Mouse (Mus musculus) thymus, postnatal 4 days (tissue): ENCODE results near the gene 5031439G07Rik.
A peak's percentile ranks its signal among the peaks of the same experiment; 100 is the strongest.

Experiments
- DNase-seq: peaks from one replicate; pipeline ENCODE4 v3.0.0; 2021

Gene 5031439G07Rik

GRCm38 (mm10) chr15:84950053-84950452 lies 38.3 kb downstream of the 5031439G07Rik start:
- no peak for DNase-seq

- DNase-seq: no peak
Observed at GRCm38 (mm10) chr15:84948990-84949389, 39.4 kb downstream of the 5031439G07Rik start.

- no peak for DNase-seq
Observed at GRCm38 (mm10) chr15:84944319-84944718, 44.0 kb downstream of the 5031439G07Rik start.

DNA sequence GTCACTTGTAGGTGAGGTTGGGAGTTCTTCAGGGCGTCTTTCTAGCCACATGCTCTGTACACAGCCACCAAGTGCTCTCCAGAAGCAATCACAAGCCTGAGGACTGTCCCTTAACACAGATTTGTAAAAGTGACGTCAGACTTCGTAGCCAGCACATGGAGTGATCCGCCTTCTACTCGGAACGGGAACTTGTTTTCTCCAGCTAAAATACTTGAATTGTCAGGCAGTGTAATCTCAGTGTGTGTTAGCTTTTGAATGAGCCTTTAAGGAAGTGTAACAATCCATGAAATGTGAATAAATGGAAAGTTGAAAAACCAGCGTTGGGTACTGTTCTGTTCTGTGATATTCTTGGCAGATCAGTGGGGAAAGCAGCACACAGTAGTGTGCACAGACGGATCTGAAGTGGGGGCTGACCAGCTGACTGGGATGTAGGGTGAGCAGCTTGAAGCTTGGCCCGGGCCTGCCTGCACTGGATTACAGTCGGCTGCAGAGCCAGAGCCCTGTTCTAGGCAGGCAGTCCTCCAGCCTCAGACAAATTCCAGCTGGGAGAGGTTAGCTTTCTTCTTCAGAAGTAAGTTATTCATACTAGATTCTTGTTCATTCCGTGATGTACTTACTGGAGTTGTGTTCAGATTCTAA lies 45.6 kb downstream of the 5031439G07Rik start:
- no peak for DNase-seq

DNA sequence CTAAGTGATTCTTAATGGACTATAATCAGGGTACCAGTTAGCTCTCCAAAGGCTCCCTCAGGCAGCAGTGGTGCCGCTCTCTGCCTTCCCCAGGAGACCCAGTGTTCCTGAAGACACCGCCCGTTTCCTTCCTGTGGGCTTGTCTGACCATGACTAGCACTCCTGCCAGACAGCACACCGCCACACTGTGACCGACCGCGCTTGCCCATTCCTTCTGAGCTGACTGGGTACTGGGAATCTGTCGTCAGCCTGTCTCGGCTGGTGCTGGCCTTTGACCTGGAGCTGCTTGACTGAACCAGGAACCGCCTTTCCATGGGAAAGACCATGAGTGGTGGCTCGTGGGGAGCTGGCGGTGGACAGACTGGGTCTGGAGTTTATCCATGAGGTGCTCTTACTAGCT lies 48.2 kb downstream of the 5031439G07Rik start:
- DNase-seq: no peak

DNA sequence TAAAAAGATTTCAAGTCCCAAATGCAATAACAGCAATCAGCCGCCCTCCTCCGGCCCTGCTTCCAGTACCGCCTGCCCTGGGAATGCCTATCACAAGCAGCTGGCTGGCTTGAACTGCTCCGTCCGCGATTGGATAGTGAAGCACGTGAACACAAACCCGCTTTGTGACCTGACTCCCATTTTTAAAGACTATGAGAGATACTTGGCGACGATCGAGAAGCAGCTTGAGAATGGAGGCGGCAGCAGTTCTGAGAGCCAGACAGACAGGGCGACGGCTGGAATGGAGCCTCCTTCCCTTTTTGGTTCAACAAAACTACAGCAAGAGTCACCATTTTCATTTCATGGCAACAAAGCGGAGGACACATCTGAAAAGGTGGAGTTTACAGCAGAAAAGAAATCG lies 53.5 kb downstream of the 5031439G07Rik start:
- DNase-seq: no peak

DNA sequence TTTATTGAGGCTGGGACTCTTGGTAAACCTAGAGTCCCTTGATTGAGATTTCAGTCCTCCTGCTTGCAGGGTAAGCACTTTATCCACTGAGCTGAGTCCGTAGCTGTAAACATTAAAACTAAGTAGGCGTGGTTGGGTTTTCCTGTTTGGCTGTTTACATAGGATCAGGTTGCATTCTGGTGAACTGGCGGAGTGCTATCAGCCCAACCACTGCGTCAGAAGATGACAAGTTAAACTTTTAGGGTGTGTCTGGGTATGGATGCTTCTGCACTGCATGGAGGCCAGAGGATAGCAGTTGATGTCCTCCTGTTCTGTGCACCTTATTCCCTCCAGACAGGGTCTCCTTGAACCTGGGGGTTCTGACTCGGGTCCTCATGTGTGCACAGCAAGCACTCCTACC lies 56.0 kb downstream of the 5031439G07Rik start:
- DNase-seq: no peak

GRCm38 (mm10) chr15:84925495-84926018 lies 62.8 kb downstream of the 5031439G07Rik start:
- DNase-seq: peak; percentile 22

DNA sequence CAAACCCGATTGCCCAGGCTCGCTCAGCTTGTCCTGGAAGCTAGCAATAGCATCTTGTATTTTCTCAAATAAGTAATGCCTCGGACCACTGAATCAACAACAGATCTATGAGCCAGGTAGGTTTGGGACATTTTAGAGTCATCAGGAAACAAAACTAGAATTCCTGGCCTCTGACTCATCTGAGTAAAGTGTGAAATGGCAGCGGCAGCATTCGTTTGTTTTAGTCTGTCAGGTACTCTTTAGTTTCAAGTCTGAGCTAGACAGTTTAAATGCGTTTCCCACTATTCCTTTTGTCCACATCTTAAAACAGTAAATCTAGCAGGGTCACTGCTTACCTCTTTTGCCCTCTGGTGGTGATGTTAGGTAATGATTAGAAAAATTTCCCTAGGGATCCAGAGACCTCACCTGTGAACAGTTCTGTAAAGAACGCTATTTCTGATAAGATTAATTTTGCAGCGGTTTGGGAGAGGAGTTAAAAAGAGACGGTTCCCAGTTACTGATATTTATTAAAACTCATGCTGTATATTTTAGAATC lies 63.5 kb downstream of the 5031439G07Rik start:
- peak; percentile 12 for DNase-seq

DNA sequence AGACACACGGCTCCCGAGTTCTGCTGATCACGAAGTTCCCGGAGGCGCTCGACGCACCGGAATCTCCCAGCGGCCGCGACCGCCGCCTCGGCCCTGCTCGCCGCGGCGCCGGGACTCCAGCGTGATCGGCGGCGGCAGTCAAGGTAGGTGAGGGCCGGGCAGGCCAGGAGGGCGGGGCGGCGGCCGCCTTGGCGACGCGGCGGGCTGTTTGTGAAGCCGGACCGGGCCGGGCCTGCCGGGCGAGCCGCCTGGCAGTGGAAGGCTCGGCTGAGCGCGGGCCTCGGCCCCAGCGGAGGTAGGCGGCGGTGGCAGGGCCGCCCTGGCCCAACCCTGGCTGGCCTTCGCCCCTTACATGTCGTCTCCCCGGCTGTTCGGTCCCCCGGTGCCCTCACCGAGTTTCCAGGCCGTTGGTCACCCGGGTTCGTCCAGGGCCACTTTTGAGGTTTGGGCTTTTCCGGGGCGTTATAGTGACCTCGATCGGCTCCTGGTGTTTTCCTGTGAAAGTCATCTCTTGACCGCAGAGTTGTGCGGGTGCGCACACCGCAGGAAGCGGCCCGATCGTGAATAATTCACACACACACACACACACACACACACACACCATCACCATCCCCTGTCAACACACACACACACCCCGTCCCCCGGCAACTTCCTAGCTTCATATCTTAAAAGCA lies 64.7 kb downstream of the 5031439G07Rik start:
- no peak for DNase-seq

- DNase-seq: peak; percentile 99
Observed at GRCm38 (mm10) chr15:84922884-84923507, 65.4 kb downstream of the 5031439G07Rik start, which contains the start of gene Nup50. Gene Nup50 (plus strand): TSS chr15:84923411.

GRCm38 (mm10) chr15:84919938-84920337 lies 68.4 kb downstream of the 5031439G07Rik start, which contains the start of gene Gm29666:
Gene Gm29666 (minus strand): TSS chr15:84920038.
- DNase-seq: no peak

DNA sequence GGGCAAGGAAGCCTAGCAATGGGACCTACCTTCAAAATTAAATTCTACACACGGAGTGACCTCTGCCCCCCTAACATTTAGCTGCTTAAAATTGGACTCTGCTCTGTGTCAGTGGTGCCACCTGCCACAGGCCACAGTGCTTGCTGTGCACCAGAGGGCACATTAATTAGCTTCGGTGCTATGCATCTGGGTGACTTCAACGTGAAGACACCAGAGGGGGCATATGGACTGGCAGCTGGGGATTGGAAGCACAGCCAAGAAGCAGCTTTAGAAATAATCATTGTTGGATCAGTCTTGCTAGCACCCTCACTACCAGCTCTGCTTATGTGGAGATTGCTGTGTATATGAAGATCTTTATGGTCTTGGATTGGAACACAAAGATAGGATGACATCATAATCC lies 75.2 kb downstream of the 5031439G07Rik start:
- no peak for DNase-seq

- DNase-seq: no peak
Observed at GRCm38 (mm10) chr15:84903843-84904385, 84.4 kb downstream of the 5031439G07Rik start.

GRCm38 (mm10) chr15:84898077-84898476 lies 90.3 kb downstream of the 5031439G07Rik start:
- DNase-seq: no peak

DNA sequence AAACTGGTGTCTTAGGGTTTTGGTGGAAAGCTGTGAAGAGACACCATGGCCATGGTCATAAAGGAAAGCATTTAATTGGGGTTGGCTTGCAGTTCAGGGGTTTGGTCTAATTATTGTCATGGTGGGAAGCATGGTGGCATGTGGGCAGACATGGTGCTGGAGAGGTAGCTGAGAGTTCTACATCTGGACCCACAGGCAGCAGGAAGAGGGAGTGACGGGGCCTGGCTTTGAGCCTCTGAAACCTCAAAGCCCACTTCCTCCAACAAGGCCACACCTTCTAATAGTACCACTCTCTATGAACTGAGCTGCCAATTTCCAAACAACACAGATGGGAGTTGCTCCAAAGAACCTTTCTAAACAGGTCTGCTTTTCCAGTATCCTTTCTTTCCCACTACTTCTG lies 91.7 kb downstream of the 5031439G07Rik start:
- no peak for DNase-seq

DNA sequence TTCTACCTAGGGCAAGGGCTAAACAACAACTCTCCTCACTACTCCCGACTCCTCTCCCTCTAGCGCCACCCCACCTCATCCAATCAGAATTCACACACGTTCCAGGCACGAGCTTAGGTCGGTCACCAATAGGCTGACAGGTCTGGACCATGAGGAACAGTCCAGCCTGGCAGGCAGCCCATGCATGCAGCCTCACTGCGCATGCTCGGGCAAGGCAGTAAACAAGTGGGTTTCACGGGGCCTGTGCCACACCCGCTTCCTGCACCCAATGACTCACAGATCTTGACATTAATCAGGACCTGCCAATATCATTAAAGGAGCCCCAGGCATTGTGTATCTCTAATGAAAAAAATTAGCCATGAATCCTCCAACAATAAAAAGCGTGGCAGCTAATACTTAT lies 92.1 kb downstream of the 5031439G07Rik start:
- DNase-seq: peak; percentile 7
